Mouse (Mus musculus) olfactory bulb, adult 2 months (tissue): ENCODE data around the gene Pole4.

Experiments used
- CTCF ChIP-seq: fragments of 200-500 bp; IDR thresholded peaks from 2 replicates; pipeline ENCODE4 v1.5.1; 2012; ENCODE audit warnings: low read depth, mild to moderate bottlenecking, low read length, moderate library complexity; ENCODE audit not compliant: insufficient read depth
- POLR2A ChIP-seq: fragments of 200-500 bp; IDR thresholded peaks from 2 replicates; pipeline ENCODE4 v1.6.1; 2012; ENCODE audit warnings: mild to moderate bottlenecking, low read depth, low read length, moderate library complexity; ENCODE audit not compliant: insufficient read depth

GRCm38 (mm10) chr6:82609339-82609926 lies 95.7 kb downstream of the Pole4 start:
- TF ChIP-seq CTCF, result no peak
- no peak for TF ChIP-seq POLR2A
